Mouse (Mus musculus) neutrophil, adult 83 days (primary cell): ENCODE results near the gene Il17rd. TPM values are rescaled to one million over a fixed set of nuclear protein-coding genes. Genes with fewer than 3 reads are reported as not detected.

Experiments
- total RNA-seq, 2 experiments: library from RNA; stranded (reverse); gene quantifications; one replicate each; pipeline ENCODE4 v1.2.4; 2023

Il17rd gene
- total RNA-seq, result under 1 TPM in 1 of 2 experiments, not detected in 1; 0.07 TPM

DNA sequence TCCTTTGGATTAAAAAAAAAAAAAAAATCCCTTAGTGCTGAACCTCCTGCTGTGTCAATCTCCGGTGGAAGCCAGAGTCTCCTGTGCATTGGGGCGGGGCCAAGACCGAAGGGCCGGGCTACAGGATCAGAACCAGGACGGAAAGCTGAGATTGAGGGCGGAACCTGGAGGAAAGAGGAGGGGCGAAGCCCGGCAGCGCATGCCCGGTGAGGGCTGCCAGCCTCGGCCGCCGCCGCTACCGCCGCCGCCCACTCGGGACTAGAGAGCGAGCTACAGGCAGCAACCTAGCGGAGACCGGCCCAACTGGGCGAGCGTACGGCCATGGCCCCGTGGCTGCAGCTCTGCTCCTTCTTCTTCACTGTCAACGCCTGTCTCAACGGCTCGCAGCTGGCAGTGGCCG is at the start of gene Il17rd:
TSS of gene Il17rd (plus strand) at position 159 of the 400 bp plus-strand sequence.

DNA sequence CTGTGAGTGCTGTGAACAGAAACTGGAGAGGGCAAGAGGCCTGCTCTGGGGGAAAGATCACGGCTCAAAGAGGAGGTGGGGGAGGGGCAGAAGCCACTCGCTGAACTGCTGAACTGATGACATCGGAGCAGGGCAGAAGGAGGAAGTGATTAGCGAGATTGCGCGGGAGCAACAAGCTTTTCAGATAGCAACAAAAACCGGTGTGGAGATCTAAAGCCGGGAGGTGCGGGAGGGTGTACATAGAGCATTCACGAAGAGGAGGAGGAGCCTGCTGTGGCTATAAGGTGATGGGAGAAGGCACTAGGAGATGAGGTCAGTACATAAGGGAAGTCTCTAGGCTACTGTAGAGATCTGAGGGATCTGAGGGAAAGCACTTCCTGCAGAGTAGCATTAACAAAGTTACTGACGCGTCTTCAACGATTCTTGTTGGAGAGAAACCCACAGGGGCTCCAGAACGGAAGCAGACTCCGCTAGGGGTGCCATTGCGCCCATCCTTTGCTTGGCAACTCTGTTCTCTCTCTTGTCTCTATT is 44.5 kb upstream of the Il17rd start, which contains the start of gene Hesx1:
TSS of gene Hesx1 (plus strand) at position 206 of the 531 bp plus-strand sequence.

DNA sequence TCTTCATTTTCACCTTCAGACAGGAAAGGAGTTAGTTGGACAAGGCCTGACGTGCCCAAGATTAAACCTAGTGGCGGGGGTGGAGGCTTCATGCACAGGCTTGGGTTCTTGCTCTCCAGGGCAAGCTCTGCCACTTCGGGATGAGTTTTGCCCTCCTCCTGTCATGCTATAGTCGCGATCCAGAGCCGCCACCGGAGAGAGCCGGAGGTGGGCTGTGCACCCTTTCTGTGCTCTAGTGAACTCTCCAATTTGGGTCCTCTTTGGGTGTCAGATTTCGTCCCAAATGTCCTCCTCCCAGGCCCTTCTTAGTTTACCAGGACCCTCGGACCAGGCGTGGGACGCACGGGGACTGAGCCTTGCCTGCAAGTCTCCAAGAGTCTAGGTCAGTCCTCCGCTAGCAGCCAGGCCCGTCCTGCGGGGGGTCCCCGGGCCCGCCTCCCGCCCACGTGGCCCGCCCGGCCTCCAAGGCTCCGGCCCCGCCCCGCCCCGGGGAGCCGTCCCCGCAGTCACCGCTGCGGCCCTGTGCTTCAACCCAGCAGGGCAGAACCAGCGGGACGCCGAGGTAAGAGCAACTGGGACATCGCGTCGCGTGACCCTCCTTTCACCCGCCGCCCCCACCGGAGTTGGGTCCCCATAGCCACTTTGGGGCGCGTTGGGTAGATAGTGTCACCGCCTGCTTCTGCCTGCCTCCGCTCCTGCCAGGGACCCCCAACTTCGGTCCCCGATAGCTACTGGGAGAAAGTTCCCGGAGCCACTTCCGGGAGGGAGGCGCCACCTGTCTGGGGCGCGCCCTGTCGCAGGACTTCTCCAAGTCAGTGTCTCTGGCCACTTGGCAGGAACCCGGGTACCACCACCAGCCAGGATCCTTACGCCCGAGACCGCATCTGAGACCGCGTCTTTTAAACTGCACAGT is 75.9 kb downstream of the Il17rd start, which contains the start of gene Arhgef3:
TSS of gene Arhgef3 (plus strand) at position 538 of the 913 bp plus-strand sequence.

Other genes starting within 250 kb of the Il17rd start
- gene Asb14, start 144.4 kb upstream of the Il17rd start, total RNA-seq, result not detected
- gene Appl1, start 67.7 kb upstream of the Il17rd start, total RNA-seq, result 10 to 100 TPM; 21.0 to 24.5 TPM
- not detected for gene Hesx1, start 44.5 kb upstream of the Il17rd start, total RNA-seq
- 10 to 100 TPM; 66.5 to 77.4 TPM for gene Arhgef3, start 76.0 kb downstream of the Il17rd start, total RNA-seq